Mouse (Mus musculus) embryonic facial prominence, embryonic 15.5 days (tissue): ENCODE results near the gene Cbfb. TPM values are rescaled to one million over a fixed set of nuclear protein-coding genes. Genes with fewer than 3 reads are reported as not detected.
A peak's percentile ranks its signal among the peaks of the same experiment; 100 is the strongest.

Experiments
- ATAC-seq: fragments of 200-750 bp; cut with Nextera tagmentation; 2 replicates; pipeline ENCODE4 v1.8.0; 2017; ENCODE audit warnings: low read depth, moderate TSS enrichment; ENCODE audit not compliant: insufficient number of reproducible peaks, low FRiP score, low TSS enrichment
- H3K27ac ChIP-seq: fragments of 300-500 bp; sonication (generic); replicated peaks from 2 replicates; pipeline ENCODE4 v1.5.1; 2015; ENCODE audit warnings: mild to moderate bottlenecking, inconsistent platforms
- H3K27me3 ChIP-seq: fragments of 300-500 bp; sonication (generic); 2 replicates; pipeline ENCODE4 v1.6.1; 2015; ENCODE audit warnings: inconsistent platforms
- H3K36me3 ChIP-seq: fragments of 300-500 bp; sonication (generic); 2 replicates; pipeline ENCODE4 v1.6.1; 2015; ENCODE audit warnings: mild to moderate bottlenecking, inconsistent platforms
- H3K4me1 ChIP-seq: fragments of 300-500 bp; sonication (generic); 2 replicates; pipeline ENCODE4 v1.6.1; 2015; ENCODE audit warnings: inconsistent platforms
- H3K4me2 ChIP-seq: fragments of 300-500 bp; sonication (generic); replicated peaks from 2 replicates; pipeline ENCODE4 v1.6.1; 2015; ENCODE audit warnings: mild to moderate bottlenecking, inconsistent platforms
- H3K4me3 ChIP-seq: fragments of 300-500 bp; sonication (generic); replicated peaks from 2 replicates; pipeline ENCODE4 v1.5.1; 2015; ENCODE audit warnings: mild to moderate bottlenecking, inconsistent platforms
- H3K9ac ChIP-seq: fragments of 300-500 bp; sonication (generic); 2 replicates; pipeline ENCODE4 v1.6.1; 2015; ENCODE audit warnings: inconsistent platforms
- H3K9me3 ChIP-seq: fragments of 300-500 bp; sonication (generic); replicated peaks from 2 replicates; pipeline ENCODE4 v1.6.1; 2016; ENCODE audit warnings: inconsistent platforms
- WGBS: fragments of 180-500 bp; shearing (Covaris S2); methylation state at CpG from one replicate; pipeline ENCODE4 v1.1.7; 2015; 5-methylcytosine and 5-hydroxymethylcytosine counted together
- polyA plus RNA-seq: library from polyadenylated mRNA; unstranded; fragments of >200 nt; fragmentation: Nextera tagmentation; extraction: Ambion mirVana; gene quantifications from 2 replicates; pipeline ENCODE4 v1.2.1, GENCODE M21; 2015

Gene Cbfb
- polyA plus RNA-seq, 1 experiment from 2014 or later = 79.1 TPM

DNA sequence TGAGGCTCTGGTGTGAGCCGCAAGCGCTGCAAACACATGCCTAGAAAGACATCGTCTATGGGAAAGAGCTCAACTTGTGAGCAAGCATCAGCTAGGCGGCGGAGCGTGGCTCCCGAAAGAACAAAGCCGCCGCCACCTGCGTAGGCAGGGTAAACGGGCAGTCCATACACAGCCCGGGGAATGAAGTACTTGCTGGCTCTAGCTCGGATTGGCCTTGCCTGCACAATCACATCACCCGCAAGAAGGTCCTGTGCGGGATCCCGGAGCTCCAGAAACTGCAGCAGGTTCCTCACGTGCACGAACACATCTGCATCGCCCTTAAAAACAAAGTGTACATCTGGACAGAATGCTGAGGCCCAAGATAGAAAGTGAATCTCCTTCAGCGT, 83.3 kb downstream of the Cbfb start:
- H3K36me3 ChIP-seq = peaks cover 45% of the 10 kb centered on the region
- H3K4me2 ChIP-seq = peak overlapping the region; percentile 92
- H3K27me3 ChIP-seq = peaks cover 14% of the 10 kb centered on the region
- peaks cover 31% of the 10 kb centered on the region for H3K4me1 ChIP-seq
- peak overlapping the region; percentile 95 for H3K27ac ChIP-seq
- H3K9me3 ChIP-seq = no peaks in the 10 kb centered on the region
- 35% methylated on average over 20 of the region's 20 CpGs for WGBS
- ATAC-seq = no peak
- H3K9ac ChIP-seq = peak overlapping the region; percentile 73; the same call in 1 of the 2 replicates
- peak overlapping the region; percentile 67 for H3K4me3 ChIP-seq

DNA sequence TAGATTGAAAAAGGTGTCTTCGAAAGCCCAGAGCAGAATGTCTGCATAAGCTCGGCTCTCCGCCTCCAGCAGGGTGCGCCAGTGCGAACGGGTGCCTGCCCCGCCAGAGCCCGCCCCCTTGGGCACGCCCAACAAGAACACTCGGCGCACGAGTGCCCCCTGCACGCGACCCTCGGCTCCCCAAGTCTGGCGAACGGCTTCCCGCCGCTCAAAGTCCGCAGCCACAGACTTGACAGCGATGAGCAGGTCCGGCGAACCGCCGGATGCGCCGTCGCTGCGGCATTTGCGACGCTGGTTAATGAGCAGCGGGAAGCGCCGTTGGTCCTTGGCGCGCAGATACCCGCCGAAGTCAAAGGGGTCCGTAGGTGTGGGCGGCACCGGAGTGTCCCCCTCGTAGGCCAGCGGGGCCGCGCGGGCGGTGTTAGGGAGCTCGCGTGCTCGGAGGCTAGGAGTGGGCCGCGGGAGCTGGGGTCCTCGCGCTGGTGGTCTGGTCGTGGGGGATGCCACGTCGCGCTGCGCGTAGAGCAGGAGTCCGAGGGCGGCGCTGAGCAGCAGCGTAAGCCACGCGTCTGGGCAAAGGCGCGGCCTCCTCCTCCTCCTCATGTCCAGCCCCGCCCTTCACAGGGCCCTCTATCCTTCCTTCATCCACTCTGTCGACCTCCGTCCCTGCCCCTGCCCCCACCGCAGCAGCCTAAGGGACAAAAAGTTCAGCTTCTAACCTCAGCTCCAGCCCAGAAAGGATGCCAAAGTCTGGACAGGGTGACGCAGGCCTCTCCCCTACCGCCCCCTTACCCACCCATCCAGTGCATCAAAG, 83.9 kb downstream of the Cbfb start:
- Histone ChIP-seq H3K36me3 (peaks cover 39% of the 10 kb centered on the region), H3K4me3 (peak overlapping the region; percentile 67), H3K9me3 (no peaks in the 10 kb centered on the region), H3K27me3 (peaks cover 20% of the 10 kb centered on the region), H3K4me2 (peak overlapping the region; percentile 92), H3K27ac (peak overlapping the region; percentile 95), H3K4me1 (peaks cover 37% of the 10 kb centered on the region), H3K9ac (peak overlapping the region; percentile 73)
- under 1% methylated on average over 74 of the region's 74 CpGs for WGBS
- ATAC-seq = peak; percentile 91

DNA sequence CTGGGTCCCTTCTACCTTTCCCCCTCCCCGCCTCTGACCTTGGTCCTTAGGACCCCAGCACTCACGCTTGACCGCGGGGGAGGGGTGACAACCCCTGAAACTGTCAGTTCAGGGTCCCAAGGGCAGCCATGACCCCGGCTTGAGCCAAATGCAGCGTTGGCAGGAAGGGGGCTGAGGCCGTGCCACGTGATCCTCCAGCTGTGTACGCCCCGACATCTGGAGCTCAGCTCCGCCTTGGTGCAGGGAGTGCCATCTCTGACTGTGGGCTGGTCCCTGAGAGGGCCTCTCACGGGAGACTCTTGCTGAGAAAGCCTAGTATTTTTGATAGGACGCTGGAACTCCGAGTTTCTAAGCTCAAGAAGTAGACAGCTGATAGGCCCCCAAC, 84.5 kb downstream of the Cbfb start, which contains the start of gene B3gnt9:
TSS of gene B3gnt9 (minus strand) at position 188 of the 385 bp plus-strand sequence.
- ATAC-seq = peak; percentile 86
- WGBS = under 1% methylated on average over 14 of the region's 14 CpGs

DNA sequence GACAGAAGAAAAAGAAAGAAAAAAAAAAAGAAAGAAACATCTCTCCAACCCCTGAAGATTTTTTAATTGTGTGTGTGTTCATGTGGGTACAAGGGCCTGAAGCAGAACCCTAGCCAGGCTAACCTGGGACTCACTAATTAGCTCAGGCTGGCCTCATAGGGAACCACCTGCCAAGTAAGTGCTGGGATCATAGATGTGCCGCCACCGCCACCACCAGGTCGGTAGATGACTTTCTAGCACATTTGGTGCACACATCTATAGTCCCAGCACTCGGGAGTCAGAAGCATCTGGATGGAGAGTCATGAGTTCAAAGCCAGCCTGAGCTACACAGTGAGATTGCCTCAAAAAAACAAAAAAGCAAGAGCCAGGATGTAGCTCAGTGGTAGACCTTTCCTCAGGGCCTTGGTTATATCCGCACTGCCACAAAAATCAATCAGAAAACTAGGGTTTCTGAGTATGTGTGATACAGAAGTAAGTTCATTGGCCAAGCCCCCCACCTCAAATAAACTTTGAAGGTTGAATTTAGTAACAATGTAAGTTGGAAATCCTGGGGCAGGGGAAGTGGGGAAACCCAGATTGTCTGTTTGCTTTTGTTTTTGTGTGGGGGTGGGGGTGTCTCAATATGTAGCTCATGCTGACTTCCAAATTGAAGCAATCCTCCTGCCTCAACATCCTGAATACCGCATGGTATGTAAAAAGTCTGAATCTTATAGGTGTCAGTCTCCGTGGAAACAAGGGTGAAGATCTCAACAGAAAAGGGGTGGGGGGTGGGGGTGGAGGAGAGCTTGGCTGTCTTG, 87.0 kb downstream of the Cbfb start:
- 70% methylated on average over 7 of the region's 7 CpGs for WGBS
- no peak overlapping the region for H3K9ac ChIP-seq
- peaks cover 41% of the 10 kb centered on the region for H3K27me3 ChIP-seq
- peaks cover 11% of the 10 kb centered on the region for H3K36me3 ChIP-seq
- H3K4me2 ChIP-seq = no peak overlapping the region
- no peaks in the 10 kb centered on the region for H3K9me3 ChIP-seq
- peaks cover 47% of the 10 kb centered on the region for H3K4me1 ChIP-seq
- no peak overlapping the region for H3K4me3 ChIP-seq
- no peak overlapping the region for H3K27ac ChIP-seq
- no peak for ATAC-seq

More for the DNA sequence above, 84.5 kb downstream of the Cbfb start, which contains the start of gene B3gnt9:
- H3K9me3 ChIP-seq = no peaks in the 10 kb centered on the region
- peaks cover 26% of the 10 kb centered on the region for H3K27me3 ChIP-seq
- H3K9ac ChIP-seq = peak within 1 kb of the TSS; percentile 73
- H3K27ac ChIP-seq = peak within 1 kb of the TSS; percentile 95
- H3K4me3 ChIP-seq = peak within 1 kb of the TSS; percentile 67
- H3K4me2 ChIP-seq = peak within 1 kb of the TSS; percentile 92
- peaks cover 33% of the 10 kb centered on the region for H3K36me3 ChIP-seq
- peaks cover 43% of the 10 kb centered on the region for H3K4me1 ChIP-seq

DNA sequence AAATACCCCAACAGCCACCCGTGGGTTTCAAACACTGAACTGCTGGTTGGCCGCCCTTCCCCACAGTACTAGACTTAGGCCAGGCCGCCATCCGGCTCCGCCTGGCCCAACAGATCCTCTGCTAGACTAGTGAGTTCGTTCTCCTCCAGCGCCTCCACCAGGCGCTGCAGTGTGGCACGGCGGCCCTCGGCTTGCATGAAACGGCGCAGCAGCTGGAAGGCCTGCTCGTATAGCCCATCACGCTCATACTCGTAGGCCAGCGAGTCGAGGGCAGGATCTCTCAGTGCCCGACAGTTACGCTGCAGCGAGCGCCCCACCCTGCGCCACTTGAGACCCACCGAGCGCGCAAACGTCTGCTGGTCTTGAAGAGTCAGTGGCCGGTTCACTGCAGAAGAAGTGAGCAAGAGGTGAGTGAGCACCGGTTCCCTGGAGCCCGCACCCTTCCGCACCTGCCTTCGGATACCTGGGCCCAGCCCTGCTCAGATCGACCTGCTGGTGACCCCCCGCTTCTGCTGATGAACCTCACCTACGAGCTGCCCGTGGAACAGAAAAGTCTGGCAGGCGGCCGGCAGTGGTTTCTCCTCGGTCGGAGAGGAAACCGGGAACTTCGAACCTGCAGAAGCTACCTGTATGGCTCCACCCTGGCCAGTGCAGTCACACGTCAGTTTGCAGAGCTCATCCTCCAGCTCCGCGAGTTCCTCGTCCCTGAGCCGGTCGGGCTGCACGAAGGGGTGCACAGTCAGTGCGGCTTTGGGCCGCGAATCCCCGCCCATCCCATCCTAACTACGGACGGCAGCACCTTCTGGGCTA, 88.6 kb downstream of the Cbfb start:
- peak overlapping the region; percentile 68 for H3K4me2 ChIP-seq
- no peak overlapping the region for H3K9ac ChIP-seq
- no peak overlapping the region for H3K27ac ChIP-seq
- 6% methylated on average over 55 of the region's 55 CpGs for WGBS
- H3K36me3 ChIP-seq = no peaks in the 10 kb centered on the region
- H3K27me3 ChIP-seq = peaks cover 51% of the 10 kb centered on the region
- H3K4me1 ChIP-seq = peaks cover 38% of the 10 kb centered on the region
- peak overlapping the region; percentile 40 for H3K4me3 ChIP-seq
- H3K9me3 ChIP-seq = no peaks in the 10 kb centered on the region
- no peak for ATAC-seq

DNA sequence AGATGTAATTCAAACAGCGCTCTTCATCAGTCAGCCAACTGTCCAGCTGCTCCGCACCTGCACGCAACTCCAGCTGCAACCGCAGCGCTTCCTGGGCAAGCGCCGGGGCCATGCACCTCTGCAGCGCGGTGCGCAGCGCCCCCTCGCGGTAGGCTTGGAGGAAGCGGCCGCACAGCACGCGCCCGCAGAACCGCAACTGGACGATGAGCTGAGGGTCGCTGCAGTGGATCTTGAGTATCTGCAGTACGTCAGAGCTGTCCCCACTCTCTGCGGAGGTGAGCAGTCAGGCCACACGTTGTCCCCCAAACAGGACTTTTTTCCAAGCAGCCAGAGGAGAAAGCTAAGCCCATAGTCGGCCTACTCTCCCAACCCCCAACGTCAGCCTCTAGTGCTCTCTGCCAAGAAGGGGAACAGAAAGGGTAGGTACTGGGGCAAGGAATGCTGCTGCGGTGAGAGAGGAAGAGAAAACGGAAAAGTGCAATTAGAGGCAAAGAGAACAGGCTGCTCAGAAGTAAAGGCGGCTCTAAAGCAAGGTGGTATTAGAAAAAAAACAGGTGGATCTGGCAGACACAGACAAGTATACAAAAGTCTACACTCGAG, 89.3 kb downstream of the Cbfb start:
- Histone ChIP-seq H3K9me3 (no peaks in the 10 kb centered on the region), H3K9ac (no peak overlapping the region), H3K36me3 (no peaks in the 10 kb centered on the region), H3K4me1 (peaks cover 36% of the 10 kb centered on the region), H3K27ac (no peak overlapping the region), H3K4me3 (peak overlapping the region; percentile 40), H3K27me3 (peaks cover 51% of the 10 kb centered on the region), H3K4me2 (peak overlapping the region; percentile 68)
- 1% methylated on average over 30 of the region's 30 CpGs for WGBS
- ATAC-seq = no peak

DNA sequence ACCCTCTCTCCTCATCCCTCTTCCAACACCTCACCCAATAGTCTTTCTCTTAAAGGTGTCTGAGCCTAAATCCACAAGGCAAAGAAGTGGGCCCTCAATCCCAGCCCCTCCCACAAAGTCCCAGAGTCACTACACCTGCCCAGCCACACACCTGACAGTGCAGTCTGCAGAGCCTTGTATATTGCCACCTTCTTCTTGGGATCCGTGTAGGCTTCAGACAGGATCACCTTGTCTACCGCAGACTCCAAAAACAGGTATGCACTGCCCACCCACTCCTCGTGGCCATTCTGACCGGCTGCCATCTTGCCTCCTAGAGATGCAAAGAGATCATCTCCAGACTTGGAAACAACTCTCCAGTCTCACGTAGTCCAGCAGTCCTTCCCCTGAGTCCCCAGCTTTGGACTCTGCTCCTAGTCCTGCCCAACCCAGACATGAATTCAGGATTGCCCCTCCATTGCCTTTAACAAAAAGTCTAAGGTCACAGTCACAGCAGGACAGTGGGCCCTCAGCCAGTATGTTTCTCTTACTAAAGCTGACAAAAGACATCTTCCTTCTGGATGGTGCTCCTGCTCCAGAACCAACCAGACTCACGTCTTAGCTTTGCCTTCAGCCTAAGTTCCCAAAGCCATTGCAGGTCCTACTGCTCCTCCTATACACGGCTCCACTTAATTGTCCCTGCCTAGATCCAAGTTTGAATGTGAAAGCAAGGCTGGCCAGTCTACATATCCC, 90.1 kb downstream of the Cbfb start:
- no peaks in the 10 kb centered on the region for H3K9me3 ChIP-seq
- H3K4me1 ChIP-seq = peaks cover 35% of the 10 kb centered on the region
- H3K36me3 ChIP-seq = no peaks in the 10 kb centered on the region
- no peak overlapping the region for H3K27ac ChIP-seq
- H3K9ac ChIP-seq = no peak overlapping the region
- no peak overlapping the region for H3K4me3 ChIP-seq
- H3K27me3 ChIP-seq = peaks cover 53% of the 10 kb centered on the region
- no peak for ATAC-seq
- no peak overlapping the region for H3K4me2 ChIP-seq
- 64% methylated on average over 7 of the region's 7 CpGs for WGBS

DNA sequence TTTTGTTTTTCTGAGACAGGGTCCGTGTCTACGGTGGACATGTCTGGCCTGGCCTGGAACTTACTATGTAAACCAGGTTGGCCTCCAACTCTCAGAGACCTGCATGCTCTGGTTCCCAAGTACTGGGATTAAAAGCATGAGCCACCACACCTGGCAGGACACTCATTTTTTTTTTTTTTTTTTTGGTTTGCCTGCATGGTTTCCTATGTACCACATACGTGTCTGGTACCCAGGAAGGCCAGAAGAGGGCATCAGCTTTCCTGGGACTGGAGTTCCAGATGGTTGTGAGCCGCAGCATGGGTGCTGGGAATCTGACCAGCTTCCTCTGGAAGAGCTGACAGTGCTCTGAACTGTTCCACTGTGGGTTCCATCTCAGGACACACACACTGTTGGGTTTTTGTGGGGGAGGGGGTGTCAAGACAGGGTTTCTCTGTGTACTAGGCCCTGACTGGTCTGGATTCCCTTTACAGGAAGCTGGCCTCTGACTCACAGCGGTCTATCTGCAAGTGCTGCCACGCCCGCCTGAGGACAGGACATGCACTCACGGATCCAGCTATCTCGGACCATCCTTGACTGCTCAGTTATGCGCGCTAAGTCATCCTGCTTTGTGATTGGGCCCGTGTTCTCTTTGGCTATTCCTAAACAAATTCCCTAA, 91.0 kb downstream of the Cbfb start:
- Histone ChIP-seq H3K27me3 (peaks cover 57% of the 10 kb centered on the region), H3K36me3 (no peaks in the 10 kb centered on the region), H3K27ac (no peak overlapping the region), H3K9ac (no peak overlapping the region), H3K4me2 (no peak overlapping the region), H3K9me3 (no peaks in the 10 kb centered on the region), H3K4me1 (peaks cover 33% of the 10 kb centered on the region), H3K4me3 (no peak overlapping the region)
- 86% methylated on average over 12 of the region's 12 CpGs for WGBS
- ATAC-seq = no peak

DNA sequence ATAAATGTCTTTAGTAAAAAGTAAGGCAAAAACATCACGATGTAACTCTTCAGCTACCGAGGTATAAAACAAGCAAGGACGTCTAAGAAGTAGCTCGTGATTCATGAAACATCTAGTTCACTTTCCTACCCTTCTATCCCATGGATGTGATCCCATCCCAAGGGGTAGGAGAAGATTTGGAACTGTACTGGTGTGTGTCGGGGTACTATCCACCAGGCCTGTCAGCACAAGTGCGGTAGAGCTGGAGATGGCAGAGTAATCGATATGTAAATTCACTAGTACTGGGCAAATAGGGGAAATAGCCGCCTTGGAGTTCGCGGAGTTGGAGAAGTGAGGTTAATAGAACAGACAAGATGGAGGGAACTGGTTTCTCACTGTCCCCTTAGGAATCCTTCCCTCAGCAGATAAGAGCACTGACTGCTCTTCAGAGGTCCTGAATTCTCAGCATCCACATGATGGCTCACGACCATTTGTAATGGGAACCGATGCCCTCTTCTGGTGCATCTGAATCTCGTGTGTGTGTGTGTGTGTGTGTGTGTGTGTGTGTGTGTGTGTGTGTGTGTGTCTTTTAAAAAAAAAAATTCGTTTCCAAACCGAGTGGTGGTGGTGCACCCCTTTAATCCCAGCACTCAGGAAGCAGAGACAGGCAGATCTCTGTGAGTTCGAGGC, 92.9 kb downstream of the Cbfb start:
- 40% methylated on average over 16 of the region's 16 CpGs for WGBS
- no peak for ATAC-seq

More for the DNA sequence above, 92.9 kb downstream of the Cbfb start:
- Histone ChIP-seq H3K4me3 (peak overlapping the region; percentile 73), H3K9me3 (no peaks in the 10 kb centered on the region), H3K27ac (no peak overlapping the region), H3K9ac (no peak overlapping the region), H3K4me1 (peaks cover 38% of the 10 kb centered on the region), H3K4me2 (peak overlapping the region; percentile 90), H3K27me3 (peaks cover 69% of the 10 kb centered on the region), H3K36me3 (no peaks in the 10 kb centered on the region)
